Mouse (Mus musculus) lung, postnatal 0 days (tissue): ENCODE results near the gene Cgn. TPM values are rescaled to one million over a fixed set of nuclear protein-coding genes. Genes with fewer than 3 reads are reported as not detected.
"Not testable (repeated sequence)": the region's sequence is repeated elsewhere in the genome, so short reads cannot be mapped to it uniquely, and the experiment has no call there.

Experiments used
- ATAC-seq: fragments of 200-750 bp; cut with Nextera tagmentation; 2 replicates; pipeline ENCODE4 v1.8.0; 2017; ENCODE audit warnings: moderate library complexity
- DNase-seq: peaks from one replicate; pipeline ENCODE4 v3.0.0-alpha.2; 2016; ENCODE audit warnings: low spot score
- H3K27ac ChIP-seq: fragments of 300-500 bp; sonication (generic); 2 replicates; pipeline ENCODE4 v1.5.1; 2014; ENCODE audit warnings: antibody characterized with exemption, mild to moderate bottlenecking, low read length, mixed read lengths
- H3K27me3 ChIP-seq: fragments of 300-500 bp; sonication (generic); replicated peaks from 2 replicates; pipeline ENCODE4 v1.6.1; 2014; ENCODE audit warnings: low read length, mixed read lengths; ENCODE audit not compliant: insufficient read depth
- H3K36me3 ChIP-seq: fragments of 300-500 bp; sonication (generic); 2 replicates; pipeline ENCODE4 v1.6.1; 2014; ENCODE audit warnings: low read length, mixed read lengths; ENCODE audit not compliant: insufficient read depth
- H3K4me1 ChIP-seq: fragments of 300-500 bp; sonication (generic); 2 replicates; pipeline ENCODE4 v1.6.1; 2014; ENCODE audit warnings: antibody characterized with exemption, low read depth, low read length, mixed read lengths; ENCODE audit not compliant: insufficient read depth
- H3K4me2 ChIP-seq: fragments of 300-500 bp; sonication (generic); replicated peaks from 2 replicates; pipeline ENCODE4 v1.6.1; 2014; ENCODE audit warnings: low read depth, mild to moderate bottlenecking, low read length, moderate library complexity, mixed read lengths
- H3K4me3 ChIP-seq: fragments of 300-500 bp; sonication (generic); 2 replicates; pipeline ENCODE4 v1.5.1; 2014; ENCODE audit warnings: low read depth, low read length
- H3K9ac ChIP-seq: fragments of 300-500 bp; sonication (generic); replicated peaks from 2 replicates; pipeline ENCODE4 v1.6.1; 2014; ENCODE audit warnings: low read depth, mild to moderate bottlenecking
- H3K9me3 ChIP-seq: fragments of 300-500 bp; sonication (generic); 2 replicates; pipeline ENCODE4 v1.6.1; 2016; ENCODE audit warnings: low read length, mixed read lengths
- CTCF ChIP-seq: IDR thresholded peaks from 2 replicates; pipeline ENCODE4 v1.5.1; 2016; ENCODE audit warnings: antibody characterized with exemption, mild to moderate bottlenecking
- EP300 ChIP-seq: IDR thresholded peaks from 2 replicates; pipeline ENCODE4 v1.6.1; 2016; ENCODE audit warnings: antibody characterized with exemption, mild to moderate bottlenecking, control low read depth
- WGBS: fragments of 180-500 bp; shearing (Covaris S2); extraction: QIAGEN DNeasy Blood & Tissue Kit; methylation state at CpG from one replicate; pipeline ENCODE4 v1.1.7; 2014; 5-methylcytosine and 5-hydroxymethylcytosine counted together
- polyA plus RNA-seq: library from polyadenylated mRNA; unstranded; fragments of >200 nt; fragmentation: Nextera tagmentation; extraction: Ambion mirVana; gene quantifications from 2 replicates; pipeline ENCODE4 v1.2.1, GENCODE M21; 2015

Cgn gene
- polyA plus RNA-seq, 1 experiment from 2014 or later = 29.6 TPM

- ATAC-seq = peak; percentile 30; the same call in 1 of the 2 replicates
- H3K36me3 ChIP-seq = not testable (repeated sequence)
Observed at GRCm38 (mm10) chr3:94764545-94765292, 21.6 kb downstream of the Cgn start.

GRCm38 (mm10) chr3:94758427-94758826, 27.9 kb downstream of the Cgn start:
- H3K9ac ChIP-seq, H3K4me2 ChIP-seq, H3K4me3 ChIP-seq, H3K27me3 ChIP-seq, H3K4me1 ChIP-seq, H3K36me3 ChIP-seq, H3K9me3 ChIP-seq, H3K27ac ChIP-seq: not testable (repeated sequence)
- peak; percentile 55 for DNase-seq
- ATAC-seq = peak; percentile 89
- WGBS = 52% methylated on average over 3 of the region's 9 CpGs

More at GRCm38 (mm10) chr3:94764545-94765292, 21.6 kb downstream of the Cgn start:
- not testable (repeated sequence) for H3K4me1 ChIP-seq, DNase-seq, H3K9ac ChIP-seq, H3K4me3 ChIP-seq, H3K27me3 ChIP-seq, H3K27ac ChIP-seq, H3K4me2 ChIP-seq, H3K9me3 ChIP-seq
- peak; percentile 4; the same call in 1 of the 2 replicates for TF ChIP-seq CTCF
- WGBS = 84% methylated on average over 3 of the region's 5 CpGs

- H3K4me3 ChIP-seq = peak overlapping the region; percentile 12; the same call in 1 of the 2 replicates
- not testable (repeated sequence) for H3K9ac ChIP-seq, H3K36me3 ChIP-seq, DNase-seq, H3K27ac ChIP-seq, H3K4me1 ChIP-seq, H3K27me3 ChIP-seq, H3K9me3 ChIP-seq
- WGBS = 0% methylated on average over 18 of the region's 31 CpGs
- ATAC-seq = peak; percentile 97
- H3K4me2 ChIP-seq = 0 out of 2 replicates have a peak overlapping the region, but pooled peaks have one; percentile 25
Observed at GRCm38 (mm10) chr3:94758056-94758409, 28.3 kb downstream of the Cgn start.

- H3K36me3 ChIP-seq, H3K27me3 ChIP-seq, H3K9me3 ChIP-seq, H3K9ac ChIP-seq, H3K4me1 ChIP-seq: not testable (repeated sequence)
- peak; percentile 37; the same call in 1 of the 2 replicates for ATAC-seq
- H3K4me2 ChIP-seq = peak overlapping the region; percentile 56
- H3K27ac ChIP-seq = peak overlapping the region; percentile 5; the same call in 1 of the 2 replicates
- WGBS = 1% methylated on average over 16 of the region's 47 CpGs
- H3K4me3 ChIP-seq = peak overlapping the region; percentile 27
- peak; percentile 19 for DNase-seq
Observed at GRCm38 (mm10) chr3:94757251-94758055, 28.8 kb downstream of the Cgn start.

GRCm38 (mm10) chr3:94745691-94746090, 40.6 kb downstream of the Cgn start:
- Histone ChIP-seq H3K4me3 (no peak overlapping the region), H3K4me1 (no peaks in the 10 kb centered on the region), H3K36me3 (no peaks in the 10 kb centered on the region), H3K9me3 (no peaks in the 10 kb centered on the region), H3K4me2 (no peak overlapping the region), H3K9ac (no peak overlapping the region), H3K27ac (no peak overlapping the region), H3K27me3 (no peaks in the 10 kb centered on the region)
- ATAC-seq (no peak), DNase-seq (no peak)
- TF ChIP-seq CTCF (no peak), EP300 (no peak)
- WGBS = 95% methylated on average over 17 of the region's 17 CpGs

DNA sequence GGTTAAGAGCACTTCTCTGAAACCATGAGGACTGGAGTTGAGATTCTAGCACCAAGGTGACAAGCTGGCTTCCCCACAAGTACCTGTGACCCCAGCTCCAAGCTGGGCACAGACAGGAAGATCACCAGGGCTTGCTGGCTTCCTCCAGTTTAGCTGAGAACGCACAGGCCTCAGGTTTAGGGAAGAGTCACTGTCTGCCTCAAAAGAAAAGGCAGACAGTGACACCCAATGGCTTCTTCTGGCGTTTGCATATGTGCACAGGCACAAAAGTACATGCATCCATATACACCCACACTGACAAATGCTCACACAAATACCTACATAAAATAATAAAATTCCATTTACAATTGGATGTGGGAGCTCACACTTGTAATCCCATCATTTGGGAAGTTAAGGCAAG, 62.7 kb downstream of the Cgn start:
- H3K9ac ChIP-seq, H3K4me2 ChIP-seq, ATAC-seq, H3K27me3 ChIP-seq, H3K36me3 ChIP-seq, DNase-seq, H3K4me1 ChIP-seq, H3K9me3 ChIP-seq, H3K27ac ChIP-seq, H3K4me3 ChIP-seq: not testable (repeated sequence)
- TF ChIP-seq CTCF = peak; percentile 40
- WGBS = 19% methylated on average over 2 of the region's 2 CpGs

DNA sequence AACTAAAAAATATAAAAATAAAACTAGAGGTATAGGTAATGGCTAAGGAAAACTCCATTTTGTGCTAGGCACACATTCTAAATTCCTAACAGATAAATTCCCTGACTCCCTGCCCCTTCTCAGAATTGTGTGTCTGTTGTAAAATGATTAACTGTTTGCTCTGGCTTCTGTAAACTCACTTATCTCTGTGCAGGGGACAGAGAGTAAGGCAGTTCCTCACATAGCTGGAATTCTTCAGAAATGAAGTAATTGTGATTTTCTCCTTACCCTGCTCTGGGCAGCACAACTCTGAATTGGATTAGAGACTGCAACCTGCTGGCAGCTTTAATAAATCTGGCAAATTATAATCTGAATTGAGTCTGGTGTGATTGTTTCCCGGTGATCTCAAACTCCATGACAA, 68.0 kb downstream of the Cgn start:
- 25% methylated on average over 1 of the region's 1 CpGs for WGBS
- not testable (repeated sequence) for H3K9me3 ChIP-seq, H3K27ac ChIP-seq, H3K9ac ChIP-seq, H3K4me1 ChIP-seq, H3K4me3 ChIP-seq, H3K27me3 ChIP-seq, DNase-seq, H3K4me2 ChIP-seq, H3K36me3 ChIP-seq
- ATAC-seq = peak; percentile 68

DNA sequence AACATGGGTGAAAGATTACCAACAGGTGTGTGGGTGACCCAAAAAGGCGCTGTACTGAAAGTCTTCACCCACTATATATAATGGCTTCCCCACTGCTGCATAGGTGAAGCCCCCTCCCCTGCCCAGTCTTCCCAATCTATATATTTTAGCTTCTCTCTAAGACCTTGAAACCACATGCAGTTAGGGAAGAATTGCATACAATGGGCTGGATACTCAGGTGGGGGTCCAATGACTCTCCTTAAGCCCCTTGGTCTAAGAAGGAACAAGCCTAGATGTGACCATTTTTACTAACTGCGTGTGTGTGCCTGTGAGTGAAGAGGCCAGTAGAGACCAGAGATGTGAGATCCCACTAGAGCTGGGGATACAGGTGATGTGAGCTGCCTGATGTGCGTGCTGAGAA, 72.9 kb downstream of the Cgn start:
- H3K27ac ChIP-seq, H3K4me1 ChIP-seq, H3K36me3 ChIP-seq, ATAC-seq, H3K4me3 ChIP-seq, DNase-seq, H3K27me3 ChIP-seq, H3K9ac ChIP-seq, H3K9me3 ChIP-seq, H3K4me2 ChIP-seq: not testable (repeated sequence)
- WGBS = 87% methylated on average over 3 of the region's 3 CpGs

DNA sequence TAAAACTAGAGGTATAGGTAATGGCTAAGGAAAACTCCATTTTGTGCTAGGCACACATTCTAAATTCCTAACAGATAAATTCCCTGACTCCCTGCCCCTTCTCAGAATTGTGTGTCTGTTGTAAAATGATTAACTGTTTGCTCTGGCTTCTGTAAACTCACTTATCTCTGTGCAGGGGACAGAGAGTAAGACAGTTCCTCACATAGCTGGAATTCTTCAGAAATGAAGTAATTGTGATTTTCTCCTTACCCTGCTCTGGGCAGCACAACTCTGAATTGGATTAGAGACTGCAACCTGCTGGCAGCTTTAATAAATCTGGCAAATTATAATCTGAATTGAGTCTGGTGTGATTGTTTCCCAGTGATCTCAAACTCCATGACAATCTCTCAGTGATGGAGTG, 75.7 kb downstream of the Cgn start:
- H3K4me1 ChIP-seq, H3K4me2 ChIP-seq, H3K9ac ChIP-seq, H3K27me3 ChIP-seq, H3K9me3 ChIP-seq, H3K27ac ChIP-seq, H3K4me3 ChIP-seq, DNase-seq, H3K36me3 ChIP-seq: not testable (repeated sequence)
- ATAC-seq = peak; percentile 37; the same call in 1 of the 2 replicates
